Mouse (Mus musculus): Measurements from ENCODE around the gene Plch2. TPM values are rescaled to one million over a fixed set of nuclear protein-coding genes. Genes with fewer than 3 reads are reported as not detected.

The Plch2 gene
- total RNA-seq, 2 experiments from 2014 or later, result 0.33 to 0.35 TPM

DNA sequence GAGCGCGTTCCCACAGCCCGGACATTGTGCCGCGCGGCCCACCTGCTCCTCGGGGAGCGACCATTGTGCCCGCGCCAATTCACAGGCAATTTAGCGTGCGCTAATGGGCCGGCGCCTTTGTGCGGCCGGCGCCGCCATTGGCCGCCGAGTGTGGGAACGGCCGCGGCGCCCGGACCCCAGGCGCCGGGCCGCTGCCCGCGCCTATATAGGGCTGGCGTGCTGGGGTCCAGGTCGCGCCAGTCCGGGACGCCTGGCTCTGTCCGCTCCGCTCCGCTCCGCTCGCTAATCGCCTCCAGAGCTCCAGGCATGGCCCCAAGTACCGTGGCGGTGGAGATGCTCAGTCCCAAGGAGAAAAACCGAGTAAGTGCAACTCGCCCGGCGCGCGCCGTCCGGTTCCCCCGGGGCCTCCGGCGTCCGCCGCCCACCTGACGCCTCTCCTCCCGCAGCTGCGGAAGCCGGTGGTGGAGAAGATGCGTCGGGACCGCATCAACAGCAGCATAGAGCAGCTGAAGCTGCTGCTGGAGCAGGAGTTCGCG, 95.8 kb downstream of the Plch2 start, which contains the start of gene Hes5:
TSS of gene Hes5 (plus strand) at position 234 of the 536 bp plus-strand sequence.
- no peak for DNase-seq (ENCODE audit: low spot score in 2 of 2)

DNA sequence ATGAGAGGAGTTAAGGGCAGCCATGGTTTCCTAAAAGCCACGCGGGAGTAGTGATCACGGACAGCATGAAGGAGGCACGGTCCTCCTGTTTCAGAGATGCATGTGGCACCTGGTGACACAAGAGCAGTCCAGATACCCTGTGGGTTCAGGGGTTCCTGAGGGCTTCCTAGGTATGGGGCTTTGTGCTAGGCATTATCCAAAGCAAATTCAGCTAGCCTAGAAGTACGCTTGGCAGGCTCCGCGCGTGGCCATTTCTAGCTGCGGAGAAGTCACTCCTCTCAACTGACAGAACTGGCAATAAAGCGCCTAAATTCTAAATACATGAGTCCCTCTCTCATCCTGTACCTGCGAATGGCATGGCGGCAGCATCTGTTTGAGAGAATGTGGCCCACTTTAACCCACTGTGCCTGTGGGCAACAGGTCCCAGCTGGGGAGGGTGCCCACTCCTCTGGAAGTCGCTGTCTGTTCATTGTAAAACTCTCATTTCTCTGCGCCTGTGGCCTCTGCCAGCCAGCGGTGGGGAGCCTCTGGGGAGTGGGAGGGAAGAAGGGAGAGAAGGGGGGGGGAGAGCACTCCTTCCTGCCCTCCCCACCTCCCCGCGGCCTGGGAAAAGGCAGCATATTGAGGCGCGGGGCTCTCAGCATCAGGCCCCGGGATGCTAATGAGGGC, 96.4 kb downstream of the Plch2 start:
- DNase-seq (ENCODE audit: low spot score in 2 of 2), result no peak

- DNase-seq (ENCODE audit: low spot score in 2 of 2), result no peak
Observed at GRCm38 (mm10) chr4:154958621-154959020, 98.0 kb downstream of the Plch2 start.

DNA sequence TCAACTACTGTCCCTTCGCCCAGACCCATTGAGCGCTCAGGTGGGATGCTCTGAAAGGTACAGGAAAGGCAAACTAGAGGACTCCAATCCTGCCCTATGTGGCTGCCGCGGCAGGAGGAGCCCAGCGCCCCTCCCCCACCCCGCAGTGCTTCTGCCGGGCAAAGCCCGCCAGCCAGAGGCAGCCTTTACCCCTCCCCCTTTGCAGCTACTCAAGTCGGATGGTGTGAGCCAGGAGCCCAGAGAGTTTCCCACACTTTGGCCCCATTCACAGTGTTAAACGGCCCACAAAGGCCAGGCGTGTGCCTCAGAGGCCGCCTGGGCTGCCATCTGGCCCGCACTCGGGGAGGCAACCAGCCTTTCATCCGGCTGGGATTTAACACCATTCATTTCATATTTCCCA, 98.4 kb downstream of the Plch2 start:
- DNase-seq (ENCODE audit: low spot score in 2 of 2), result no peak

DNA sequence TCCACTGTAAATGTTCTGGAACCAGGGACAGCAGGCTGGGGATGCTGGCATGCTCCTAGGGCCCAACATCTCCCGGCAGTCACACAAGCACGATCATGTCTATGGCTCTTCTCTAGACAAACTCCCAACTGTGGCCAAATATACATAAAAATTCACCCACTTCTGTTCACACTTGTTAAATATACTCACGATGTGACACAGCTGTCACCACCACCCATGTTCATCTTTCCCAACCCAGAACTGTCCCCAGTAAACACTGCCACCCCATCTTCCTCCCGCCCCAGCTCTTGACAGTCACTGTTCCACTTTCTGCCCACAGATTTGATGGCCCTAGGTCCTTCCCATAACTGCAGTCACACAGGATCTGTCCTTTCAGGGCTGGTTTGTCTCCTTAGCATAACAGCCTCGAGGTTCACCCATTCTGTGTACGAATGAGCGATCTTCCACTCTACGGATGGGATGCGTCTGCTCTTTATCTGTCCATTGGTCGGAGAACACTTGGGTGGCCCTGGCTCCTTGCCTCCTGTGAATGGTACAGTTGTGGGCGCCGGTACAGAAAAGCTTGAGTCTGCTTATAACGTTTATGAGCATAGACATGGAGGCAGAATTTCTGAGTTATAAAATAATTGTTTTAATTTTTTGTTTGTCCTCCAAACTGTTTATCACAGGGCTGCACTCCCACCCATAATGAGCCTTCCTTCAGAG, 99.1 kb downstream of the Plch2 start:
- no peak for DNase-seq (ENCODE audit: low spot score in 2 of 2)

GRCm38 (mm10) chr4:154956604-154957003, 100.0 kb downstream of the Plch2 start:
- DNase-seq (ENCODE audit: low spot score in 2 of 2), result no peak

GRCm38 (mm10) chr4:154952461-154953241, 103.9 kb downstream of the Plch2 start:
- no peak for DNase-seq (ENCODE audit: low spot score in 2 of 2)

DNA sequence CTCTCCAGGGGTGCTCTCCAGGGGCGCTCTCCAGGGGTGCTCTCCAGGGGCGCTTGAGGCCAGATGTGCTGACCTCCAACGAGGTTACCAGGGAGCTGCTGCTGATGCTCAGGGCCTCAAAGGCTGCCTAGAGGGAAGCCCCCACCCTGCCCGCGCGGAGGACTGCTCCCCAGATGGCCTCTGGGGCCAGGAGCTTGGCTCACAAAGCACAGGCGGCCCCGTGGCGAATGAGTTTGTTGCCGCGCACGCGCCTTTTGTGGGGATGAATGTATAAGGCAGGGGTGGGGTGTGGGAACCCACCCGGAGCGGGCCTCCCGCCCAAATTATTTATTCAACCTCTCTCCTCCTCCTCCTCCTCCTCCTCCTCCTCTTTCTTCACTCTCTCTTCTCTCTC, 107.0 kb downstream of the Plch2 start:
- DNase-seq (ENCODE audit: low spot score in 2 of 2), result no peak

GRCm38 (mm10) chr4:154948940-154949588, 107.5 kb downstream of the Plch2 start:
- DNase-seq (ENCODE audit: low spot score in 2 of 2), result no peak

DNA sequence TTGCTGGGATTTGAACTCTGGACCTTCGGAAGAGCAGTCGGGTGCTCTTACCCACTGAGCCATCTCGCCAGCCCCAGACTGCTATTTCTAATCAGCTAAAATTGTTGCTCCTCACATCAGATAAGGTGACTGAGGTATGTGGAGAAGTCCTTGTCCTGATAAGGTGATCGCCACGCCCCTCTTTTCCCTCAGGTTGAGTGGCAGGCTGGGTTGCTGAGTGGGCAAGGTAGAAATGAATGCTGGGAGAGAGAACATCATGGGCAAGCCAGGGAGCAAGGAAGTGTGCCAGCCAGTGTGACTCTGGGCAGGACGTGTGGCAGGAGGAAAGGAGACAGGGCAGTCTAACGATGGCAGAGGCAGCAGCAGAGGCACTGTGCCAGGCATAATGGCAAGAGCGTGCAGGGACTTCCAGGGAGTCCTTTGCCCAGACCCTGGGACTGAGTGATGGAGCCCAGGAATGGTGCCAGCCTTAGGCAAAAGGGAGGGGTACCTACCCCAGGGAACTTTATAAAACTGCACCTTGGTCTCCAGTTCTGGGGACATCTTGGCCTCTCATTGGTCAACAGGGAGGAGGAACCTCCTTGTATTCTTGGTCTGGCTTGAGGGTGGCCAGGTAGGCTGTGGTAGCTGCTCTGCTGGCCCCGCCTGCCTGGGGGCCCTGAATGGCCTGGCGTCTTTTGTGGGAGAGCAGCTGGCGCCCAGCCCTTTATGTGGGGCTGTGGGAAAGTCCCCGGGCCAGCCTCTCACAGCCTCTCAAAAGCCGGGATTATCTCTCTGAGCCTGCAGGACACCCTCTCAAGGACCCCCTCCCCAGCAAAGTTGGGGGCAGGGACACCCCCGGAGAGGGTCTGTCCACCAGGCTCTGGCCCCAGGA, 108.3 kb downstream of the Plch2 start:
- no peak for DNase-seq (ENCODE audit: low spot score in 2 of 2)

DNA sequence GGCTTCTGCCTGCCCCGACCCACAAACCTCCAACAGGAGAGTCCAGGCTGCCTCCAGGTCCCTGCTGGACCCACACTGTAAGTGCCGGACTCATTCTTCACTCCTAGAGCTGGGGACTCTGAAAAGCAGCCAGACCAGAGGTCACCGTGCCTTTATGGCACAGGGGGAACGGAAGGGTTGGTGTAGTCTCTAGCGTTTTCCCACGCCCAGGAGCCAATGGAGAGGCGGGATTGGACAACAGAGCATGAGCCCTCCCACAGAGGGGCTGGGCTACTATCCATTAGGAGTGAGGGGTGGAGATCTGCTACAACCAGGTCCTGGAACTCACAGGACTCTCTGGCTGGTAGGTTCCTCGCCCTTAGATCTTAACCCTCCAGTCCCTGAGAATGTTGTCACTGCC, 110.3 kb downstream of the Plch2 start:
- no peak for DNase-seq (ENCODE audit: low spot score in 2 of 2)

DNA sequence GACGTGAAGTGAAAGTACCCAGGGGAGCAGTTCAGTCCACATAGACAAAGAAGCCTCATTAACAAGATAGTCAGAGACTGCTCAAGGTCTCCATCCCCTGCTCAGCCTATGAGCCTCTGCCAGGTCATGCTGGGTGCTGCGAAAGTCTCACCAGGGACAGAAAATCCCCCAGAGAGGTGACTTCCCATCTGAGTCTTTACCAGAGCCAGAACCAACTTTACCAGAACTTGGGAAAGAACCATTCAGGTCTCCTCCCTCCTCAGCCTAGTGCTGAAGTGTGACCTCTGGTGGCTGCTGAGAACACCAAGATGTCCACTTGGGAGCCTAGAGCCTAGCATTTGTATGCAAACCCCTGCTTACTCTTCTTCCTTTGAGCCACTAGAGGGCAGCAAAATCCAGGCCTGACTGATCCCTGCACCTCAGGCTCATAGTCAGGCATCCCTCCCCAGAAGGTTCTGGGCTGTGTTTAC, 112.4 kb downstream of the Plch2 start:
- DNase-seq (ENCODE audit: low spot score in 2 of 2), result peak; percentile 53 to 65

DNA sequence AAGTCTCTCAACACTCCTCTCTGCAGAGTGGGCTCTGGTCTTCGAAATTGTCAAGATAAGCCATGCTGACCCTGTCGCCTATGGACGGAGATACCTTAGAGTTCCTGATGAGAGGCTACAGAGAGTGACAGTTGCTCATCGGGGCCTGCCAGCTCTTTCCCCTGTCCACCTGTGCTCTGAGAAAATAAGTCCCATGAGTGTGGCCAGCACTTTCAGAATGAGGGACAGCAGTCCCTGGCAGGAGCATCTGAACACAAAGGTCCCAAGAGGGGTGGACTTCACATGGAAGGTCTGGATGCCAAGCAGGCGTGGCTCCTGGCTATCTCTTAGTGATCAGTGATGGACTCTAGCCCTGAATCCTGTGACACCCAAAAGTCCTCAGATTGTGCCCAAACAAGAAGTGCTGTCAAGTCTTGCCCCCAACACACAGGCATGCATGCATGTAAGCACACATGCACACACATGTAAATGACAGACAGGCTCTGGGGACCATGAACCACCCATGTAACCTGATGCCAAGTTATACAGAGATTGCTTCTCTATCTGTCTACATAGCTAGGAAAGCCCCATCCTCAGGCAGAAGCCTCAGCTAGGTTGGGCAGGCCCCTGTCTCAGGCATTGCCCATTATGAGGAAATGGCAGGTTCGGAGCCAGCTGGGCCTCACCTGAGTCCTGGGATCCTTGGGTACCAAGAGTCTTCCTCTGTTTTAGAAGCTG, 113.1 kb downstream of the Plch2 start:
- DNase-seq (ENCODE audit: low spot score in 2 of 2), result no peak

DNA sequence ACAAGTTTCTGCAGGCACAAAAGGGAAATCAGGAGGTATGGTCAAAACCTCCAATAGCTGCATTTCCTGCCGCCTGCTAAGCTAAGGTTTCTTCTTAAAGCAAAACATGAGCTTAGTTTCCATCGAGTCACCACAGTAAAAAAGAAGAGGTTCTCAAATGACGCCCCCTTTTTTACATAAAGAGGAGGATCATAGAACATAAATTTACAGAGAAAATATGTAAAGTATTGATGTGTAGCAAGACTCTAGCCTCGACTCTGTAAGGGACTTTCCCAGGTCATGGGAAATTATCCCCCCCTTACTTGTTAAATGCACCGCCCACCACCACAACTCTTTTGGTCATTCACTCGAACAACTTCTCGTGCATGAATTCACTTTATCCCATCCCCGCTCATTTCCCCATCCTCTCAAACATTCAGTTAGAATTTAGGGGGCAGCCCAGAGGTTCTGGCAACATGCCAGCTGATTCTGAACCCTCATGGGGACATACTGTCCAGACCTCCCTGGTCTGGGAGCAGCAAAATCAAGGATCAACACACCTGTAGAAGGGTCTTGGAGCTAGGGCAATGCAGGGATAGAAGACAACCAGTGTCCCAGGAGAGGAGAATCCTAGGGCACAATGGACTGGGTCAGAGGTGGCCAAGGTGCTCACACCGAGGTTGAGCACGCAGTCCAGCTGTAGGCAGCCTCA, 113.8 kb downstream of the Plch2 start:
- DNase-seq (ENCODE audit: low spot score in 2 of 2), result no peak

GRCm38 (mm10) chr4:154941831-154942230, 114.8 kb downstream of the Plch2 start:
- no peak for DNase-seq (ENCODE audit: low spot score in 2 of 2)

DNA sequence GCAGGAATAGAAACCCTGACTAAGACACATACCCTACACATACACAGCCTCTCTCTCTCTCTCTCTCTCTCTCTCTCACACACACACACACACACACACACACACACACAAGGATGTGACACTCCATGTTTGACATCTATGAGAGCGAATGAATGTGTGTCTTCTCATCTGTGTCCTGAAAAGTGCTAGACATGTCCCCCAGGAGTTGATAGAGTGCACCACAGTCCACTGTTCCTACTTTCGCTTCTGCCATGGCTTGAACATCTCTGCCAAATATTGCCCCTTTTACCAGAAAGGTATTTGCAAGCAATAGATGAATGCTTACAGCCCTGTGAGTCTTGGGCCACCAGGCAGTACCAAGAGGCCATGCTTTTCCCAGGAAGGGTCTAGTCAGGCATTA, 116.4 kb downstream of the Plch2 start:
- no peak for DNase-seq (ENCODE audit: low spot score in 2 of 2)

DNA sequence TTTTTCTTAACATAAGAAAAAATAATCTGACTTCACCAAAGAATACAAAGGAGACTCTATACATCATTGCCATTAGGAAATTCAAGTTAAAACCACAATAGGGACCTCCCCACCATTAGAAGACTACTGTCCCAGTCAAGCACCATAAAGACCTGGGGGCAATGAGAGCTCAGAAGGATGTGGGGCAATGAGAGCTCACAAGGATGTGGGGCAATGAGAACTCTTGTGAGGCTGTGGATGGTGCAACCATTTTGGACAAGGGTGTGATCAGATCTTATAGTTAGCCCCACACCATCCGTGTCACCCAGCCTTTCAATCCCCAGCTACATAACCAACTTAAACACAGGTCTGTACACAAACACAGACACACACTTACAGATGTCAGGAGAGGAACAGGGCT, 118.8 kb downstream of the Plch2 start:
- no peak for DNase-seq (ENCODE audit: low spot score in 2 of 2)

GRCm38 (mm10) chr4:154936542-154937255, 119.9 kb downstream of the Plch2 start:
- DNase-seq (ENCODE audit: low spot score in 2 of 2), result no peak

Data from adrenal gland, adult 18-20 months (tissue).